Mouse (Mus musculus) adrenal gland, postnatal 10 days (tissue): ENCODE data around the gene Sdk1. TPM values are rescaled to one million over a fixed set of nuclear protein-coding genes. Genes with fewer than 3 reads are reported as not detected.

Experiments
- DNase-seq: peaks from one replicate; pipeline ENCODE4 v3.0.0; 2021; ENCODE audit warnings: mixed read lengths
- total RNA-seq, 2 experiments: library from RNA; stranded (reverse); gene quantifications; 2 replicates each; pipeline ENCODE4 v1.2.3; 2021

Gene Sdk1
- total RNA-seq, 2 experiments from 2014 or later: 8.5 to 14.0 TPM

- peak; percentile 86 for DNase-seq
These were observed 759.8 kb downstream of the Sdk1 start for GRCm38 (mm10) chr5:142001131-142001530.

- DNase-seq: peak; percentile 32
These were observed 760.7 kb downstream of the Sdk1 start for GRCm38 (mm10) chr5:142001973-142002372.

GRCm38 (mm10) chr5:142010189-142010588 is 768.9 kb downstream of the Sdk1 start:
- DNase-seq: no peak

- DNase-seq: no peak
These were observed 775.7 kb downstream of the Sdk1 start for GRCm38 (mm10) chr5:142017001-142017400.

GRCm38 (mm10) chr5:142022877-142023580 is 781.7 kb downstream of the Sdk1 start:
- peak; percentile 41 for DNase-seq

- DNase-seq: peak; percentile 13
These were observed 783.2 kb downstream of the Sdk1 start for GRCm38 (mm10) chr5:142024448-142024847.

- DNase-seq: no peak
These were observed 795.2 kb downstream of the Sdk1 start for GRCm38 (mm10) chr5:142036536-142036935.

GRCm38 (mm10) chr5:142039236-142039635 is 797.9 kb downstream of the Sdk1 start:
- DNase-seq: no peak

- no peak for DNase-seq
These were observed 798.7 kb downstream of the Sdk1 start for GRCm38 (mm10) chr5:142039891-142040530.

GRCm38 (mm10) chr5:142041226-142041802 is 800.0 kb downstream of the Sdk1 start:
- no peak for DNase-seq

- no peak for DNase-seq
These were observed 820.5 kb downstream of the Sdk1 start for GRCm38 (mm10) chr5:142061781-142062180.

- no peak for DNase-seq
These were observed 830.0 kb downstream of the Sdk1 start for GRCm38 (mm10) chr5:142071322-142071721.

GRCm38 (mm10) chr5:142073901-142074300 is 832.6 kb downstream of the Sdk1 start:
- DNase-seq: no peak

- DNase-seq: peak; percentile 14
These were observed 833.5 kb downstream of the Sdk1 start for GRCm38 (mm10) chr5:142074561-142075500.

- DNase-seq: no peak
These were observed 839.4 kb downstream of the Sdk1 start for GRCm38 (mm10) chr5:142080661-142081060.

GRCm38 (mm10) chr5:142081076-142081475 is 839.8 kb downstream of the Sdk1 start:
- no peak for DNase-seq

- DNase-seq: peak; percentile 32
These were observed 855.1 kb downstream of the Sdk1 start for GRCm38 (mm10) chr5:142096377-142096841.

GRCm38 (mm10) chr5:142100176-142100575 is 858.9 kb downstream of the Sdk1 start:
- DNase-seq: no peak

GRCm38 (mm10) chr5:142107434-142107833 is 866.1 kb downstream of the Sdk1 start:
- no peak for DNase-seq

GRCm38 (mm10) chr5:142111989-142112388 is 870.7 kb downstream of the Sdk1 start:
- DNase-seq: no peak

- DNase-seq: no peak
These were observed 872.2 kb downstream of the Sdk1 start for GRCm38 (mm10) chr5:142113210-142114175.
